Mouse (Mus musculus) kidney, adult 2 months (tissue): ENCODE measurements around the gene 1700016H13Rik. TPM values are rescaled to one million over a fixed set of nuclear protein-coding genes. Genes with fewer than 3 reads are reported as not detected.
A peak's percentile ranks its signal among the peaks of the same experiment; 100 is the strongest.

Source experiments
- DNase-seq: peaks from one replicate; pipeline ENCODE4 v3.0.0; 2021
- H3K27ac ChIP-seq: fragments of 200-500 bp; 2 replicates; pipeline ENCODE4 v1.5.1; 2012; ENCODE audit warnings: low read depth, low read length, control low read depth, inconsistent platforms; ENCODE audit not compliant: insufficient read depth
- H3K27me3 ChIP-seq: fragments of 200-500 bp; replicated peaks from 2 replicates; pipeline ENCODE4 v1.6.1; 2012; ENCODE audit warnings: mild to moderate bottlenecking, moderate library complexity, low read length, inconsistent platforms; ENCODE audit not compliant: control insufficient read depth, insufficient read depth
- H3K36me3 ChIP-seq: fragments of 200-500 bp; 2 replicates; pipeline ENCODE4 v1.6.1; 2012; ENCODE audit warnings: mild to moderate bottlenecking, moderate library complexity, low read length, inconsistent platforms; ENCODE audit not compliant: control insufficient read depth, insufficient read depth
- H3K4me1 ChIP-seq: fragments of 200-500 bp; 2 replicates; pipeline ENCODE4 v1.6.1; 2011; ENCODE audit warnings: low read length; ENCODE audit not compliant: control insufficient read depth, insufficient read depth
- H3K4me3 ChIP-seq: fragments of 200-500 bp; 2 replicates; pipeline ENCODE4 v1.5.1; 2011; ENCODE audit warnings: mild to moderate bottlenecking, low read depth, low read length, control low read depth; ENCODE audit not compliant: insufficient read depth
- CTCF ChIP-seq: fragments of 200-500 bp; conservative IDR thresholded peaks from 2 replicates; pipeline ENCODE4 v1.5.1; 2011; ENCODE audit warnings: low read depth, mild to moderate bottlenecking, control low read depth, low read length, moderate library complexity, mixed read lengths; ENCODE audit not compliant: insufficient read depth, insufficient read length
- POLR2A ChIP-seq: fragments of 200-500 bp; IDR thresholded peaks from one replicate; pipeline ENCODE4 v1.6.1; 2011; ENCODE audit warnings: low read depth, low read length, control low read depth
- WGBS: fragments of 180-500 bp; shearing (Covaris S2); methylation state at CpG from one replicate; pipeline ENCODE4 v1.1.7; 2018; 5-methylcytosine and 5-hydroxymethylcytosine counted together
- polyA plus RNA-seq: library from polyadenylated mRNA; depleted of rRNA; stranded (reverse); fragments of >200 nt; gene quantifications from 2 replicates; pipeline ENCODE4 v1.2.3, GENCODE M21; 2012

Gene 1700016H13Rik
- polyA plus RNA-seq, 1 experiment = not detected

- Histone ChIP-seq H3K27ac (no peak overlapping the region), H3K36me3 (no peaks in the 10 kb centered on the region), H3K4me1 (no peaks in the 10 kb centered on the region), H3K4me3 (no peak overlapping the region), H3K27me3 (no peaks in the 10 kb centered on the region)
- no peak for DNase-seq
- 84% methylated on average over 5 of the region's 5 CpGs for WGBS
- no peak for TF ChIP-seq CTCF
- no peak for TF ChIP-seq POLR2A
Measured at GRCm38 (mm10) chr5:103622321-103622720, 33.5 kb downstream of the 1700016H13Rik start.

DNA sequence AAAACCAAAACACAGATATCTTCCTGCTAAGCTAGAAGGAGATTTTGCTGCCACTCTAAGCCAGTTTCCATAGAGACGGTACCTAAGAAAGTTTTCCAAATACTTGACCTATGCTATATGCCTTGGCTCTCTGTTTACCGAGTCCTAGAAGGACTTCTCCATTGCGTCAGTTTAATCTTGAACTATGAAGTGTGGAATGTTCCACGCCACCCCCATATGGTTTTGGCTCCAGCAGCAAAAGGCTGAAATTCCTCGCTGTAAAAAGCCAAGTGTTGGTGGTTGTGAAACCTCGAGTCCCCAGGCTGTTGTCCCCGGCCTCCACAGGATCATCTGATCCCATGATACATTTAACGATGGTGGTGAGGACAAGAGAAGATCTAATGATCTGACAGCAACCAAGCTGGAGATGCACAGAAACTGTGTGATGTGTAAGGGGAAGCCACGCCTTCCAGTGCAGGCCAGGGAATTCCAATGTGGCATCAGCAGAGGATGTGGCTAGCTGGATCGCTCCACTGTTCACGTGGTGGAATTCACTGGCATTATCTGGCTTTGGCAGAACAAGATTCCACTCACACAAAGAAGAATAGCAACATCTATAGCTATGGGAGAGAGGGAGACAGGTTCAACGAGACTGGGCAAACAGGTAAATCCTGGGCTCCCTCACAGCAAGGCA is 35.4 kb downstream of the 1700016H13Rik start:
- TF ChIP-seq CTCF (no peak), POLR2A (no peak)
- peak overlapping the region; percentile 47; the same call in 1 of the 2 replicates for H3K27ac ChIP-seq
- no peak overlapping the region for H3K4me3 ChIP-seq
- H3K4me1 ChIP-seq = no peaks in the 10 kb centered on the region
- WGBS = 69% methylated on average over 12 of the region's 12 CpGs
- H3K27me3 ChIP-seq = no peaks in the 10 kb centered on the region
- H3K36me3 ChIP-seq = no peaks in the 10 kb centered on the region
- peak; percentile 44 for DNase-seq

GRCm38 (mm10) chr5:103617191-103617590 is 38.6 kb downstream of the 1700016H13Rik start:
- H3K27me3 ChIP-seq = no peaks in the 10 kb centered on the region
- 71% methylated on average over 9 of the region's 9 CpGs for WGBS
- H3K36me3 ChIP-seq = no peaks in the 10 kb centered on the region
- H3K4me1 ChIP-seq = no peaks in the 10 kb centered on the region
- no peak for DNase-seq
- TF ChIP-seq CTCF (no peak), POLR2A (no peak)
- H3K27ac ChIP-seq = no peak overlapping the region
- no peak overlapping the region for H3K4me3 ChIP-seq

- no peak for DNase-seq
- H3K4me3 ChIP-seq = no peak overlapping the region
- 87% methylated on average over 7 of the region's 7 CpGs for WGBS
- H3K4me1 ChIP-seq = no peaks in the 10 kb centered on the region
- no peaks in the 10 kb centered on the region for H3K27me3 ChIP-seq
- H3K27ac ChIP-seq = no peak overlapping the region
- TF ChIP-seq CTCF (no peak), POLR2A (no peak)
- H3K36me3 ChIP-seq = no peaks in the 10 kb centered on the region
Measured at GRCm38 (mm10) chr5:103614356-103614755, 41.5 kb downstream of the 1700016H13Rik start.

DNA sequence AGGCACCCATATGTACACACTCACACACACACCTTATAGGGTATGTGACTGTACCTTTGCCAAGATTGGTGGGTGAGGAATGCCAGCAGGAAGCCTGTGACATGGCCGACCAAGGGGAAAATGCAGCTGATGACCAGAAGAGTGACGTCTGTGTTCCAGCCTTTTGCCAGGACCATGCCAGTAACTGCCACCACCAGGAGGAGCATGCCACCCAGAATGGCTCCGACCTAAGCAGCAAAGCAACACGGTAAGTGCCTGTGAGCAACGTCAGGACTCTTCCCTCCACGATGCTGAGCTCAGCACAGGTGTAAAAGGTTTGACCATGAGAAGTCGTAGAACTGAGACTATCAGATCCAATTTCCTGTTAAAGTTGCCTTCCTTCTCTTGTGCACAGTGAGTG is 43.5 kb downstream of the 1700016H13Rik start:
- WGBS = 75% methylated on average over 7 of the region's 7 CpGs
- Histone ChIP-seq H3K4me1 (no peaks in the 10 kb centered on the region), H3K27me3 (no peaks in the 10 kb centered on the region), H3K27ac (no peak overlapping the region), H3K4me3 (no peak overlapping the region), H3K36me3 (no peaks in the 10 kb centered on the region)
- no peak for DNase-seq
- TF ChIP-seq CTCF (peak; percentile 33; the same call in 1 of the 2 replicates), POLR2A (no peak)

DNA sequence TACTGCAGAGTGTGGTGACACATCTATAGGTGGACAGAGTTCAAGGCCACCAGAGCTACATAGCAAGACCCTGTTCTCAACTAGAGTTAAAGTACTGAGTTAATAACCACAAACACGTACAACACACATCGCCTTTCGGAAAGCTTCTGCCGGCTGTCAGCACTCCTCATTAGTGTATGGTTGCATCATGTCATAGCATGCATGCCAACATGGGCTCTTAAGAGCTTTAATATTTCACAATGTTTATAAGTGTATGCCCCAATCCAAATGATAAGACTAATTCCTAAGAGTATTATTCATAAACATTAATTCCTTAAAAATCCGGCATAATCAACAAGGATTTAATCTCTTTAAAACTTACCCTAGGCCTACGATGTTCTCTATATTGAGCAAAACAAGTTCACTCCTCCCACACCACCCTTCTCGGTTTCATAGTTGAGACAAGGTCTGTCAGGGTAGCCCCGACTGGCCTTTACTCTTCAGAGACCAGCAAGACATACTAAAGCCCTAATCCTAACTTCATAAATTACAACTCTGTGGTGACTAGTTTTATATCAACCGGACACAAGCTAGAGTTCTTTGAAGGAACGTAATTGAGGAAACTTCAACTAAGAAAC is 44.8 kb downstream of the 1700016H13Rik start:
- no peak for DNase-seq
- no peak overlapping the region for H3K27ac ChIP-seq

DNA sequence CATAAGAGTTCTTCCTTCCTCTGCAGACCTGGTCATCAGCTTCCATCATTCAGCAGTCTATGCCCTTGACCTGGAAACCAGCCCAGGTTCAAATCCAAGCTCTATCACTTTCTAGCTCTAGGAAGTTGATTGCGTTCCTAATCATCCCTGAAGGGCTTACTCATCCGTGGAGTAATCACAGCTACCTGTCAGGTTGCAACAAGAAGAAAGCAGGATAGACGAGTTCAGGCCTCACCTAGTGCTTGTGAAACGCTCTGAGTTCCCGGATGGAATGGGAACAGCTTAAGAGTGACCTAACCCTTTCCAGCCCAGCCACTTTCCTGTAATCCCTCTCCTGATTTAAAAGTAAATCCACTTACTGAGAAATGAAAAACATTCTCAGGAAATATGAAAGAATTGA is 45.7 kb downstream of the 1700016H13Rik start:
- Histone ChIP-seq H3K4me1 (no peaks in the 10 kb centered on the region), H3K27ac (no peak overlapping the region), H3K36me3 (no peaks in the 10 kb centered on the region), H3K27me3 (no peaks in the 10 kb centered on the region), H3K4me3 (no peak overlapping the region)
- TF ChIP-seq POLR2A (no peak), CTCF (no peak)
- no peak for DNase-seq
- WGBS = 58% methylated on average over 5 of the region's 5 CpGs

More for the DNA sequence above, 44.8 kb downstream of the 1700016H13Rik start:
- WGBS = 88% methylated on average over 10 of the region's 10 CpGs
- H3K4me3 ChIP-seq = no peak overlapping the region
- H3K27me3 ChIP-seq = no peaks in the 10 kb centered on the region
- TF ChIP-seq CTCF (no peak), POLR2A (no peak)
- H3K4me1 ChIP-seq = no peaks in the 10 kb centered on the region
- no peaks in the 10 kb centered on the region for H3K36me3 ChIP-seq
